Mouse (Mus musculus) brain, embryonic 14.5 days (tissue): ENCODE measurements around the gene Slc4a2.

Experiments used
- CTCF ChIP-seq: fragments of 200-500 bp; IDR thresholded peaks from 2 replicates; pipeline ENCODE4 v1.5.1; 2012; ENCODE audit warnings: inconsistent platforms, mild to moderate bottlenecking, moderate library complexity, borderline replicate concordance; ENCODE audit not compliant: insufficient read depth, insufficient read length; ENCODE audit errors: extremely low read depth
- POLR2A ChIP-seq: fragments of 200-500 bp; IDR thresholded peaks from 2 replicates; pipeline ENCODE4 v1.6.1; 2012; ENCODE audit warnings: mild to moderate bottlenecking, inconsistent platforms, borderline replicate concordance; ENCODE audit not compliant: poor library complexity, insufficient read depth, insufficient read length, severe bottlenecking; ENCODE audit errors: extremely low read depth

DNA sequence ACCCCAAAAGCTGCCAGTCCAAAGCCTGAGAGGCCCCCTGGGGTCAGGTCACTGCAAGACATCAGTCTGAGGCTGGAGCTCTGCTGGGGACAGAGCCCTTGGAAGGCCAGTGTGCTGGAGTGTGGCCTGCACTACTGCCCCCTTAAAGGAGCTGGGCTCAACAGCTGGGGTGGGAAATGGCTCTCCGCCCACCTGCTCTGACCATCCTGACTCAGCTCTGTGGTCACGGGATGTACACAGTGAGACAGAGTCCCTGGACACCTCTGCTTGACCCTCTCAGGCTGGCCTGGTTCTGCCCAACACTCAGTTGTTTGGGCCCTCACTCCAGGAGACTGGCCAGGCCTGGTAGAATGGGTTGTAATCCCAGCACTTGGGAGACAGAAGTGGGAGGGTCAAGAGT is 14.2 kb upstream of the Slc4a2 start:
- TF ChIP-seq CTCF (no peak), POLR2A (no peak)
